Mouse (Mus musculus): ENCODE measurements at regions not wholly inside any gene's neighbourhood (a gene's known extent, or its start where the extent isn't known, plus 50 kb on each side); places are given as distances from the start of the nearest gene placed in this dataset.

- no peak for TF ChIP-seq CTCF (IDR thresholded peaks at IDR 0.05; ENCODE audit: low read depth, low read length)
- no peak for TF ChIP-seq POLR2A (IDR thresholded peaks at IDR 0.05; ENCODE audit: extremely low read depth, insufficient read depth, low read length)
These were observed 112.7 kb upstream of the Pard3b start for GRCm38 (mm10) chr1:61525881-61526280.

All from liver, adult 2 months (tissue).